Mouse (Mus musculus) heart, adult 2 months (tissue): Measurements from ENCODE around the gene Ccdc47.

Source experiments
- CTCF ChIP-seq: fragments of 200-600 bp; IDR thresholded peaks from 2 replicates; pipeline ENCODE4 v1.8.1; 2022; ENCODE audit warnings: antibody characterized with exemption, mild to moderate bottlenecking, moderate library complexity
- EP300 ChIP-seq: fragments of 200-500 bp; IDR thresholded peaks from 2 replicates; pipeline ENCODE4 v1.6.1; 2011; ENCODE audit warnings: low read depth, low read length, control low read depth; ENCODE audit not compliant: insufficient read depth

GRCm38 (mm10) chr11:106187326-106187725 lies 28.8 kb downstream of the Ccdc47 start:
- no peak for TF ChIP-seq EP300
- TF ChIP-seq CTCF: no peak
